Mouse (Mus musculus): Measurements from ENCODE around the gene Gm7945.
A peak's percentile ranks its signal among the peaks of the same experiment; 100 is the strongest.
"Not testable (repeated sequence)": the region's sequence is repeated elsewhere in the genome, so short reads cannot be mapped to it uniquely, and the experiment has no call there.

Gene Gm7945

DNA sequence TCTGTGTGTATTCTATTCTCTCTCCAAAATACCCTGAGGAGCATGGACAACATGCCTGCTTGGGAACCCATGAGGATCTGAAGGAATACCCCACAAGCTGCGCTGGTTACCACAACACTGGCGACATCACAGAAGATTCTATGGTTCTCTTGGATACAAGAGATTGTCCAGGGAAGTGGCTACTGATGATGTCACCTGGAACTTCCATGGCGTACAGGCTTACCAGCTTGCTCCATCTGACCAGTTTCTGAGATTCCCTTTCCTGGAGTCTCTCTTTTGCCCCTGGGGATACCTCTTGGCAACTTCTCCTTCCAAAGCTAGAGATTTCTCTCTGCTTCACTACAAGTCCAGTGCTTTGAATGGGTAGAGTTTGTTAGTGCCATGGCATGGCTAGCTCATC is at the start of gene Gm7945:
Gm7945 (minus strand) TSS at position 101 of the 400 bp plus-strand sequence.
- not testable (repeated sequence) for DNase-seq (ENCODE audit: inconsistent ontology term)

DNA sequence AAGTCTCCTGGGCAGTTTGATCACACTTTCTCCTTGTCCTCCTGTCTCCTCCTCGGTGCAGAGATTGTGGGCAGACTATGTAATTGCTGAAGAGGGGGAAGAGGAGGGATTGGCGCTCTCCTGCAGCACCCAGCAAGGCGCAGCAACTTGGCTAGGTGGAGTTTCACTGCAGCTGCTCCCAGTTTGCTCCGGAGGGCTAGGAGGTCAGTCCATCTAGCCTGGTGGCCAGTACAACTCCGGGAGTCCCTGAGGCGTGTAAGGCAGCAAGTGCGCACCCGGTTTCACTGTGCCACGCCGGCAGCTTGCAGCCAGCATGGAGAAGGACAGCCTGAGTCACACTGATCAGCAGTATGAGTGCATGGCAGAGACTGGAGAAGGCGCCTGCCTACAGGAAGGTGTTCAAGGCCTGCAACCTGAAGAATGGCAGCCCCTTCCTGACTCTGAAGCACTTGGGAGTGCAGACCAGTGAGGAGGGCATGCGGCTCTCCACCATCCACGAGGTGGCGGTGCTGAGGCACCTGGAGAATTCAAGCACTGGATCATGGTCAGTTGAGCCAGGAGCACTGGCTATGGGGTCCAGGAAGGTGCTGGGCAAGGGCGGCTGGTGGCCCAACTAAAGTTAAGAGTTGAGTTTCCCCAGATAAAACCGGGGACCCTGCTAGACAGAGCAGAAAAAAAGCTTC is 39.4 kb upstream of the Gm7945 start:
- peak; percentile 2 for DNase-seq (ENCODE audit: inconsistent ontology term)

- not testable (repeated sequence) for DNase-seq (ENCODE audit: inconsistent ontology term)
These were observed 38.5 kb upstream of the Gm7945 start for GRCm38 (mm10) chr14:41424694-41425093.

DNA sequence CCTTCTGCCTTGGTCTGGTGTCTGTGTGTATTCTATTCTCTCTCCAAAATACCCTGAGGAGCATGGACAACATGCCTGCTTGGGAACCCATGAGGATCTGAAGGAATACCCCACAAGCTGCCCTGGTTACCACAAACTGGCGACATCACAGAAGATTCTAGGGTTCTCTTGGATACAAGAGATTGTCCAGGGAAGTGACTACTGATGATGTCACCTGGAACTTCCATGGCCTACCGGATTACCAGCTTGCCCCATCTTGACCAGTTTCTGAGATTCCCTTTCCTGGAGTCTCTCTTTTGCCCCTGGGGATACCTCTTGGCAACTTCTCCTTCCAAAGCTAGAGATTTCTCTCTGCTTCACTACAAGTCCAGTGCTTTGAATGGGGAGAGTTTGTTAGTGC is 22.0 kb upstream of the Gm7945 start, which contains the start of gene Gm6482:
Gm6482 (minus strand) TSS at position 101 of the 400 bp plus-strand sequence.
- not testable (repeated sequence) for DNase-seq (ENCODE audit: inconsistent ontology term)

GRCm38 (mm10) chr14:41348309-41348708 is 37.9 kb downstream of the Gm7945 start, which contains the start of gene Gm5798:
Gm5798 (plus strand) TSS chr14:41348609.
- DNase-seq (ENCODE audit: inconsistent ontology term), result not testable (repeated sequence)

Measured in Muller cell, postnatal 12 days (primary cell).